Mouse (Mus musculus) thymus, adult 2 months (tissue): Measurements from ENCODE around the gene Arhgap6. TPM values are rescaled to one million over a fixed set of nuclear protein-coding genes. Genes with fewer than 3 reads are reported as not detected.
A peak's percentile ranks its signal among the peaks of the same experiment; 100 is the strongest.
"Not testable (repeated sequence)": the region's sequence is repeated elsewhere in the genome, so short reads cannot be mapped to it uniquely, and the experiment has no call there.

Source experiments
- DNase-seq: peaks from one replicate; pipeline ENCODE4 v3.0.0; 2021
- H3K27ac ChIP-seq: fragments of 200-500 bp; 2 replicates; pipeline ENCODE4 v1.5.1; 2012; ENCODE audit warnings: low read length, control low read depth; ENCODE audit not compliant: control insufficient read depth, insufficient read depth
- H3K27me3 ChIP-seq: fragments of 200-500 bp; 2 replicates; pipeline ENCODE4 v1.6.1; 2012; ENCODE audit warnings: mild to moderate bottlenecking, low read length, moderate library complexity, mixed read lengths; ENCODE audit not compliant: control insufficient read depth, insufficient read depth
- H3K36me3 ChIP-seq: fragments of 200-500 bp; 2 replicates; pipeline ENCODE4 v1.6.1; 2012; ENCODE audit warnings: mild to moderate bottlenecking, low read length, moderate library complexity; ENCODE audit not compliant: control insufficient read depth, insufficient read depth
- H3K4me1 ChIP-seq: fragments of 200-500 bp; replicated peaks from 2 replicates; pipeline ENCODE4 v1.6.1; 2012; ENCODE audit warnings: low read length; ENCODE audit not compliant: control insufficient read depth, insufficient read depth
- H3K4me3 ChIP-seq: fragments of 200-500 bp; 2 replicates; pipeline ENCODE4 v1.5.1; 2012; ENCODE audit warnings: mild to moderate bottlenecking, low read length, control low read depth, moderate library complexity; ENCODE audit not compliant: control insufficient read depth, insufficient read depth
- CTCF ChIP-seq: fragments of 200-500 bp; IDR thresholded peaks from 2 replicates; pipeline ENCODE4 v1.5.1; 2012; ENCODE audit warnings: mild to moderate bottlenecking, control low read depth, low read length, moderate library complexity, borderline replicate concordance; ENCODE audit not compliant: control insufficient read depth, poor library complexity, insufficient read depth; ENCODE audit errors: extremely low read depth
- POLR2A ChIP-seq: fragments of 200-500 bp; IDR thresholded peaks from 2 replicates; pipeline ENCODE4 v1.6.1; 2012; ENCODE audit warnings: mild to moderate bottlenecking, low read length, control low read depth, moderate library complexity; ENCODE audit not compliant: control insufficient read depth, poor library complexity, insufficient read depth; ENCODE audit errors: extremely low read depth
- WGBS: fragments of 180-500 bp; shearing (Covaris S2); methylation state at CpG from one replicate; pipeline ENCODE4 v1.1.7; 2018; 5-methylcytosine and 5-hydroxymethylcytosine counted together
- polyA plus RNA-seq: library from polyadenylated mRNA; depleted of rRNA; stranded (reverse); fragments of >200 nt; gene quantifications from 2 replicates; pipeline ENCODE4 v1.2.3, GENCODE M21; 2012

Arhgap6 gene
- polyA plus RNA-seq, 1 experiment: 0.46 TPM

- 97% methylated on average over 3 of the region's 3 CpGs for WGBS
- no peak for DNase-seq
- H3K4me3 ChIP-seq: no peak overlapping the region
- peaks cover 7% of the 10 kb centered on the region; the same call in 1 of the 2 replicates for H3K36me3 ChIP-seq
- no peaks in the 10 kb centered on the region for H3K4me1 ChIP-seq
- no peaks in the 10 kb centered on the region for H3K27me3 ChIP-seq
- H3K27ac ChIP-seq: no peak overlapping the region
- TF ChIP-seq POLR2A (no peak), CTCF (no peak)
Measured at GRCm38 (mm10) chrX:169308559-169308958, 513.7 kb downstream of the Arhgap6 start.

GRCm38 (mm10) chrX:169319066-169319760 lies 524.3 kb downstream of the Arhgap6 start:
- 27% methylated on average over 12 of the region's 12 CpGs for WGBS
- TF ChIP-seq CTCF (no peak), POLR2A (no peak)
- no peak for DNase-seq
- Histone ChIP-seq H3K27ac (no peak overlapping the region), H3K4me3 (peak overlapping the region; percentile 61; the same call in 1 of the 2 replicates), H3K36me3 (no peaks in the 10 kb centered on the region), H3K27me3 (no peaks in the 10 kb centered on the region), H3K4me1 (peaks cover 5% of the 10 kb centered on the region; the same call in 1 of the 2 replicates)

GRCm38 (mm10) chrX:169319945-169320667 lies 525.2 kb downstream of the Arhgap6 start, which contains the start of gene Hccs:
Gene Hccs, minus strand, starts transcription at chrX:169320372.
- H3K27ac ChIP-seq: peak within 1 kb of the TSS; percentile 2; the same call in 1 of the 2 replicates
- TF ChIP-seq CTCF (peak; percentile 45; the same call in 1 of the 2 replicates), POLR2A (no peak; the same call in 1 of the 2 replicates)
- no peaks in the 10 kb centered on the region for H3K27me3 ChIP-seq
- no peaks in the 10 kb centered on the region for H3K36me3 ChIP-seq
- DNase-seq: peak; percentile 83
- peaks cover 5% of the 10 kb centered on the region; the same call in 1 of the 2 replicates for H3K4me1 ChIP-seq
- H3K4me3 ChIP-seq: peak within 1 kb of the TSS; percentile 61
- WGBS: 2% methylated on average over 76 of the region's 97 CpGs

GRCm38 (mm10) chrX:169320668-169321005 lies 525.7 kb downstream of the Arhgap6 start:
- H3K4me1 ChIP-seq, H3K27ac ChIP-seq, H3K36me3 ChIP-seq, DNase-seq, H3K27me3 ChIP-seq: not testable (repeated sequence)
- peak overlapping the region; percentile 27 for H3K4me3 ChIP-seq
- 19% methylated on average over 15 of the region's 15 CpGs for WGBS

- 30% methylated on average over 3 of the region's 3 CpGs for WGBS
- no peaks in the 10 kb centered on the region for H3K36me3 ChIP-seq
- DNase-seq: no peak
- no peak overlapping the region for H3K27ac ChIP-seq
- no peak overlapping the region for H3K4me3 ChIP-seq
- no peaks in the 10 kb centered on the region for H3K4me1 ChIP-seq
- TF ChIP-seq CTCF: no peak
- TF ChIP-seq POLR2A: no peak
- H3K27me3 ChIP-seq: no peaks in the 10 kb centered on the region
Measured at GRCm38 (mm10) chrX:169325929-169326595, 531.2 kb downstream of the Arhgap6 start.

- TF ChIP-seq CTCF (no peak), POLR2A (no peak)
- DNase-seq: peak; percentile 16
- WGBS: 60% methylated on average over 3 of the region's 3 CpGs
- Histone ChIP-seq H3K27ac (no peak overlapping the region), H3K4me1 (no peaks in the 10 kb centered on the region), H3K36me3 (no peaks in the 10 kb centered on the region), H3K27me3 (no peaks in the 10 kb centered on the region), H3K4me3 (no peak overlapping the region)
Measured at GRCm38 (mm10) chrX:169332264-169332663, 537.4 kb downstream of the Arhgap6 start.

- Histone ChIP-seq H3K4me3 (no peak overlapping the region), H3K27me3 (no peaks in the 10 kb centered on the region), H3K4me1 (no peaks in the 10 kb centered on the region), H3K27ac (no peak overlapping the region), H3K36me3 (no peaks in the 10 kb centered on the region)
- no peak for DNase-seq
- TF ChIP-seq POLR2A: no peak
- TF ChIP-seq CTCF: no peak
Measured at GRCm38 (mm10) chrX:169337559-169337958, 542.7 kb downstream of the Arhgap6 start.
